Mouse (Mus musculus) ovary, postnatal 10 days (tissue): Measurements from ENCODE around the gene Arhgef18.

ENCODE experiments used
- DNase-seq: peaks from one replicate; pipeline ENCODE4 v3.0.0; 2022; ENCODE audit warnings: low spot score

Arhgef18 gene

DNA sequence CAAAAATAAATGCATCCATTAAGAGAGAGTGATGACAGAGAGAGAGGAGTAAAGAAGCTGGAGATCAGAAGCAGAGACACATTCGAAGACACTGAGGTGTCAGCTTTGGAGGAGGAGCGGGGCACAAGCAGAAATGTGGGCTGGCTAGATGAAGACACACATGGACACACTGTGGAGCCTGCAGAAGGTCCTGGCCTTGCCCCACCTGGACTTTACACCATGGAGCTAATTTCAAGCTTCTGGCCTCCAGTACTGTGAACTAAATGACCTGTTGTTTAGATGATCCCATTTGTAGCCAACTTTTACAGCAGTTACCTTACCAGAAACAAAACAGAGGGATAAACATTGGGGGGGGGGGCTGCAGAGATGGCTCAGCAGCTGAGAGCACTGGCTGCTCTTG, 70.4 kb downstream of the Arhgef18 start:
- DNase-seq = no peak

DNA sequence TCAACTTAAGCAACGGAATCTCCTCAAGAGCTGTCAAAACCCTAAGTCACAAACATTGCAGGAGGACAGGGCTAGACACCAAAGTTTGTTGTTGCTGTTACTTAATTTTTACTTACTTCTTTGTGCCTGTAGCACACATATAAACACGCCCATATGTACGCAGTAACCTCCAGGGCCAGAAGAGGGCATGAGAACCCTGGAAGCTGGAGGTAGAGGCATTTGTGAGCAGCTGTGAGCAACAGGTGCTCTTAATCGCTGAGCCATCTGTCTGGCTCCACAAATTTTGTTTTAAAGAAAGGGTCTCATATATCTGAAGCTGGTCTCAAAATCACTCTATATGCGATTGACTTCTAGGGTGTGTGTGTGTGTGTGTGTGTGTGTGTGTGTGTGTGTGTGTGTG, 71.5 kb downstream of the Arhgef18 start:
- DNase-seq = no peak

DNA sequence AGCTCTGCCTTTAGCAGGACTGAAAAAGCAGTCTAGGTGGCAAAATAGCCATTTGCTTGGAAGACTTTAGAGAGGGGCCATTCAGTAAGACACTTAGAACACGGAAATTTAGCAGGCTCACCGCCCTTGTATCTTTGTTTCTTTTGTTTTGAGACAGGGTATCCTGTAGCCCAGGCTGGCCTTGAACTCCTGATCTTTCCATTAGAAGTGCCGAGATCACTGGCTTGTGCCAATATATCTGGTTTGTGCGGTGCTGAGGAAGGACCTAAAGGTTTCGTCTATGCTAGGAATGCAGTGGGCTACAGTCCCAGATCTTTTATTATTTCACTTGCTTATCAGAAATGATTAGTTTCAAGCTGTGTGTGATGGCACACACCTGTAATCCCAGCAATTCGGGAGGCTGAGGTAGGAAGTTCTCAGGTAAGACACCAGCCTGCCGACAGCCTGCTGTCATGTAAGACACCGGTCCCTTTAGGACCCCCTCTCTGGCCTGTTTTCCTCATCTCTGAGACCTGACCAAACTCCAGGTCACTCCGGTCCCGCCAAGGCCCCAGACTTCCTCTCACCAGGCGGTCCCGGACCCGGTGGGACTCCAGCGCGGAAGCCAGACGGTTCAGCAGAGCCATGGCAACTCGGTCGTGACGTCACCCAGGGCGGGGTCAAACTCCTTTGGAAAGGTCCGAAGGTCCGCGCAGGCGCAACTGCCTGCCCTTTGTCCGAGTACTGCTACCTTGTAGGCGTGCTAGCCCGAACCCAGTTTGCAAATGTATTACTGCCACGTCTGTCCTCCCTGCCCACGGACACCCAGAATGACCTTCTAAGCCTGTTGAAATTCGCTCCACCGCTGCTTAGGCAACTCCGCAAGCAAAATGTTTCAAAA, 74.4 kb downstream of the Arhgef18 start, which contains the start of gene Pex11g:
Gene Pex11g, minus strand, starts transcription at position 675 of the 880 bp plus-strand sequence.
- DNase-seq = peak; percentile 98

DNA sequence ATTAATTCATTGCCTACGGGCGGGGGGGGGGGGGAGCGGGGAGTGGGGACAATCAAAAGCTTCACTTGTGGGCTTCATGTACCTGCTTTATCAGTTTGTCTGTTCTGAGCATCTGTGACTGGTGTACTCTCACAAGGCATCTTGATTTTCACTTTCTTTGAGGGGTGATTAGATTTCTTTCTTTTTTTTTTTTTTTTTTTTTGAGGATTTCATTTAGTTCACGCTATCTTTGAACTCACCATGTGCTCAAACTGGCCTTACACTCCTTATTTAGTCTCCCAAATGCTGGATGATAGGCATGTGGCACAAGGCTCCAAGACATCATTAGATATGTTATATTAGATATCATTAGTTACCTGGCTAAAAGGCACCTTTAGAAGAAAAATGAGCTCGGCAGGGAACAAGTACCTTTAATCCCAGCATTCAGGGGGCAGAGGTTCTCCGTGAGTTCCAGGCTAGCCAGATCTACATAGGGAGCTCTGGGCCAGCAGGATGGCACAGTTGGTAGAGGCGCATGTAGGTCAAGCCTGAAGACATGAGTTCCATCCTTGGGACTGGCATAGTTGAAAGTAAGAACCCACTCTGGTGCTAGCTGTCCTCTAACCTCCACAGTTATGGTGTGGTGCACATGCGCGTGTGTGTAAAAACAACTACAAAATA, 75.2 kb downstream of the Arhgef18 start:
- DNase-seq = no peak

DNA sequence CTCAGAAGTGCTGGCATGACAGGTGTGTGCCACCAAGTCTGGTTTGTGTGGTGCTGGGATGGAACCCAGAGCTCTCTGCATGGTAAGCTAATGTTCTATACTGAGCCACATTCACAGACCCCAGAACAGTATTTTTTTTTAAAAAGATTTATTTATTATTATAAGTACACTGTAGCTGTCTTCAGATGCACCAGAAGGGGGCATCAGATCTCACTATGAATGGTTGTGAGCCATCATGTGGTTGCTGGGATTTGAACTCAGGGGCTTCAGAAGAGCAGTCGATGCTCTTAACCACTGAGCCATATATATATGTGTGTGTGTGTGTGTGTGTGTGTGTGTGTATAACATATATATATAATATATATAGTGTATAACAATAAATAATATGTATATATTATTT, 76.0 kb downstream of the Arhgef18 start:
- no peak for DNase-seq

DNA sequence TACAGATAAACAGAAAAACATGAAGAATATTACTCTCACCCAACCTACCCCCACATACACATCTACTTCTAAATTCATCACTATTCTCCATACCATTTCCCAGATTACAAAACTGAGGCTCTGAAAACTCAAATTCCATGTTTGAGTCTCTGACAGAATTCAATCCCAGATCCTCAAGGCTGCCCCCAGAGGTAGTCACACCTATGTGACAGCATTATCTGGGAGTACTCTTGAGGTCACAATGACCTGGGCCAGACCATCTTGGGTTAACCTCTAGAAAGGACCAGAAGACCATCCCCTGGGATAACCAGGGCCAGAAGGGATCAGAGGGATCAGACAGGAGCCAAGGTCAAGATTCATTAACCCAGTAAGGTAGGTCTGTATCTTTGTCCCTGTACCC, 77.8 kb downstream of the Arhgef18 start, which contains the start of gene Tex45:
Gene Tex45, plus strand, starts transcription at position 301 of the 400 bp plus-strand sequence.
- DNase-seq = no peak

DNA sequence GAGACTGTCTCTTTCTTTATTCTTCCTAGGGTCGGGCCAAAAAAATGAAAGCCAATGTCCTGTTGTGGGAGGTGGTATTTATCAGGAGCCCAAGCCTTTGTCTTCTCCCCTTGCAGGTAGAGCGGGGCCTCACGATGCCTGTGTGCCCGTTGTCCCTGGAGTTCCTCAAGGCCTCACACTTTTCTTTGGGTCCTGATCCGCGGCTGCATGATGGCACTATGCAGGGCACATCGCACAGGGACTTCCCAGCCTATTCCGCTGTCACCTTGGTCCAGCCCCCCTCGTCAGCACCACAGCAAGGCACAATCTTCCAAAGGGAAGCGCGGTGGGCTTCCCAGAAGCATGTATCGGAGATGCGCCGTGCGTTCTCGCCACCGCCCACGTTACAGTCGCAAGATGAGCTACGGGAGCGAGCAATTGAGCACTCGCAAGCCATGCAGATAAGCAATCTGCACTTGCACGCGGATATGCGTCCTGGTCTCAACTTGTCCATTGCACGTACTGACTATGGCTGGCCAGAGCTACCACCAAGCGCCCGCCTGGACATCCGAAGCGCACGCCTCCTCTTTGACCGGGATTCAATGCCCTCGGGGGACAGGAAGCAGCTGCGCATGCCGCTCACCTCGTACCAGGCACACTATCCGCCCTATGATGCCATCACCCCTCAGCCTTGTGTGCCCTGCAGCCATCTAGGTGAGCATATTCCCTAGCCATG, 83.1 kb downstream of the Arhgef18 start:
- DNase-seq = no peak

DNA sequence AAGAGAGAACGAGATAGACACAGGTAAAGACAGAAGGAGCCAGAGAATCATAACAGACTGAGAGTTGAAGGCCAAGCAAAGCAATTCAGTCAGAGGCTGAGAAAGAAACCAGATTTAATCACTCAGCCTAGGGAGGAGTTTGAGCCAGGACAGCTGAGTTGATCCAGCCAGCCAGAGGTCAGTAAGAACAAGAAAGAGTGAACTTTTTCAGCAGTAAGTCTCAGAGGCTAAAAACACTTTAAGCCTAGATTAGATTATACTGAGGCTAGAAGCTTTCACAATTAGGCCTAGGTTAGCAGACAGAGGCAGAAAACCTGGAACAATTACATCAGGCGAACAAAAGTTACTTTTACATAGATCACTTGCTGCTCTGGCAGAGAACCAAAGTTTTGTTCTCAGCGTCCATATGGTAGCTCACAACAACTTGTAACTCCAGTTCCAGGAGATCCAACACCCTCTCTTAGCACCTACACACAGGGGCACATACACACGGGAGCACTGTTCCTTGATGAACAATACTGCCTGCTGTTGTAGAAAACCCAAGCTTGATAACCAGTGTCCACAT, 87.5 kb downstream of the Arhgef18 start:
- DNase-seq = no peak

DNA sequence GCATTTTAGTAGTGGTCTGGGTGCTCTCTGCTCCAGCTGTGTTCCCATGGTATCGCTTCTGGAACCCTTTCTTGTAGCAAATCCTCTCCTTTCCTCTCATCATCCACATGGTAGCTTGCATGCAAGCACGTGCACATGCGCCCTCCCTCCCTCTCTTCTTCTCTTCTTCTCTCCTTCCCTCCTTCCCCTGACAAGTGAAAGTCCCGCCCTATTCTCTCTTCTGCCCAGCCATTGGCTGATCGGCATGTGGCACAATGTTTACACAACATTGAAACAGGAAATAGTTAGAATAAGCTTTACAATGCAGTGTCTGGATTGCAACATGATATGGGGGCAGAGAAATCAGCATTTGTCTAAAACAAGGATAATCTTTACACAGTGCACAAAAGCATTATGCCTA, 88.8 kb downstream of the Arhgef18 start:
- no peak for DNase-seq

DNA sequence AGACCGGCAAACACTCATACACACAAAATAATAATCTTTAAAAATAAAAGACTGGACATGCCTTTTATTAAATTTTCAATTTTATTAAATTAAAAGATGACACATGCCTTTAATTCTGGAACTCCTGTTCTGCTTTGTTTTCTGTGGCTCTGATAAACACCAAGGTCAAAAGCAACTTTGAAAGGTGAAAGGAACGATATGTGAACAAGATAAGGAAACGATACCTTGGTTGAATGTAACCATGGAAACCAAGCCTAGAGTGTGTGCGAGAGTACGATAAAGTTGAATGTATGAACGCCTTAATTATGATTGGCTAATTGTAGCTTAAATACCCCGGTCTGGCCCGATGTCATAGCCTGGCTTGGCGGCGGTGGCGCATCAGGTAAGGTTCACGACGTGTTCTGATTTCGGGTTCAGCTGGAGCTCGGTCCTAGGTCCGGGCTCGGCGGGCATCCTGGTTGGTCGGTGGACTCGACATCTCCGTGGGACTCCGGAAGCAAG, 89.5 kb downstream of the Arhgef18 start:
- no peak for DNase-seq

DNA sequence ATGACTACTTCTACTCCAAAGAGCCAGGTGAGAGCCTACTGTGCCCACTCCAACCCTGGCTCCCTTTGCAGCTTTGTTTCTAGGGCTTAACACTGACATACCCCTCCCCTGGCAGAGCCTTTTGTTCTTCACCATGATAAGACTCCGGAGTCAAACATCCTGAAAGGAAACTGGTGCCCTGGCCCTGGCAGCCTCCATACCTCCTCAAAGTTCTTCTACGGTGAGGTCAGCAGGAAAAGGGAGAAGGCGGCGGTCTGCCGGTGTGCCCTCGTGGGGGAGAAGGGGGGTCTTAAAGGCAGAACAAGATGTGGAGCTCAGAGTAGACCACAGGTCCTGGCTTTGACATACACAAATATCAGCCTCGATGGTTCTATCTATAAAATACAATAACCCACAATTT, 90.7 kb downstream of the Arhgef18 start:
- DNase-seq = no peak

DNA sequence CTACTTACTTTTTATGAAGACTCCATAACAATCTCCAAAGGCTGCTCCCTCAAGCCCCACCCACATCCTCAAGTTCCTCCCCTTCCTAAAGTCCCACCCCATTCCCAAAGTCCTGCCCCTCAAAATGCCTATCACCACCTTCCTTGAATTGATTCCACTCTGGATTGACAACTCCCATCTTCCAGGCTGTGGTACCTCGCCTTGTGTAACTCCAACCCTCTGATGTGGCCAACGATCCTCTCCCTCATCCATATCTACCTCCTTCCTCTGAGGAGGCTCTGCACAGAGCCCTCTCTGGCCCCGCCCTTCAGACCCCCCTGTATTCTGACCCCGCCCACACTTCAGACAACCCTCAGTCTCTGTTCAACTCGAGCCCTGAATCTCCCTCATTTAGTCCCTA, 92.4 kb downstream of the Arhgef18 start:
- DNase-seq = no peak

DNA sequence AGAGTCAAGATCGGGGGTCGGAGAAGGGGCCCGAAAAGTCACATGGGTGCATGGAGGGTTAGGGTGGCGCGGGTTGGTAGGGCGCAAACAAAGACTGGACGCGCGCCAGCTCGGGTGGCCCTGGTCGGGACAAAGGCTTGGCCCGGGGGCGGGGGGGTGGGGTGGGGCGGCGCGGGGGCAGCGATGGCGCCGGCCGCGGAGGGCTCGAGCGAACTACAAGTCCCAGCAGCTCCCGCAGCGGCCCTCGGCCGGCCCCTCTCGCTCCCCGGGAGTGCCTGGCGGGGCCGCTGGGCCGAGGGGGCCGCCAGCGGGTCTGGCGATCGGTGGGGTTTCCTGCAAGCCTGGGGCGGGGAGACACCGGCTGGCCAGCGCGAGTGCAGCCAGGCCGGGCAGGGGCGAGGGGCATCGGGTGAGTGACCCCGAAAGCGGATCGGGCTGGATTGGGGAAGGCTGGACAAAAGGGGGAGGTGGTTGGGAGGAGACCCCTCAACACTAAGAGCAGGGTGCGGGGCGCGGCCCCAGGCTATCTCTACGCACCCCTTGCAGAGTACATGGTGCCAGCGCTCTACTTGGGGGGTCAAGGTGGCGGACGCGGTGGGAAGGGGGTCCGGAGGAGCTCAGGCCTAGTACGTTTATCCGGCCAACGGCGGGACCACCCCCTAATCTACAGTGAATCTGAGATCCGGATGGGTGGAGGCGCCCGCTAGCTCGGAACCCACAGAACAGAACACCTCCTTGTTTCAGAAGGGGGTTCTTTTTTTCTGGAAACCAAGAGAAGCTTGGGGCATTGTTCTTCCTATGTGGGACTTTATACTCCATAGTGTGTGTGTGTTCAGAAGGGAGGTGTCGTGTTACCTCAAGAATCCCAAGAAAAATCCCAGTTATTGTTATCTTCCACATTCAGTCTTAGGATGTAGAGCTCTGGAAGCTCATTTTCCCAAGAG, 100.4 kb downstream of the Arhgef18 start, which contains the start of gene Zfp358:
Gene Zfp358, plus strand, starts transcription at position 238 of the 944 bp plus-strand sequence.
- peak; percentile 60 for DNase-seq

DNA sequence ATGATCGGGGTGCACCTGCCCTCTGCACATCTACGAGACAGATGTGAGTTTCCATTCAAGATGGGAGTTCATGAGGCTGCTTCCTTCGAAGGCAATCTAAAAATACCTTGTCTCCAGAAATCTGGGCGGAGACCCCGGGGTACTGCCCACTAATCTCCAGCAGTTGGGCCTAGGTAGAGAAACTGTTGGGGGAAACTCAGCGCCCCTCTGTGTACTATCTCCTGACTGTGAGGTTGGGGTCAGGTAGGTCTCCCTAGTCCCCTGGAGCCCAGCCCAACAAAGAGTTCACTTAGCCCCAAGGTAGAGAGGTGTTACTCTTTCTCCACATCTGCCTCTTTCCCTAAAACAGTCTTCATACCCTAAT, 101.0 kb downstream of the Arhgef18 start:
- no peak for DNase-seq

DNA sequence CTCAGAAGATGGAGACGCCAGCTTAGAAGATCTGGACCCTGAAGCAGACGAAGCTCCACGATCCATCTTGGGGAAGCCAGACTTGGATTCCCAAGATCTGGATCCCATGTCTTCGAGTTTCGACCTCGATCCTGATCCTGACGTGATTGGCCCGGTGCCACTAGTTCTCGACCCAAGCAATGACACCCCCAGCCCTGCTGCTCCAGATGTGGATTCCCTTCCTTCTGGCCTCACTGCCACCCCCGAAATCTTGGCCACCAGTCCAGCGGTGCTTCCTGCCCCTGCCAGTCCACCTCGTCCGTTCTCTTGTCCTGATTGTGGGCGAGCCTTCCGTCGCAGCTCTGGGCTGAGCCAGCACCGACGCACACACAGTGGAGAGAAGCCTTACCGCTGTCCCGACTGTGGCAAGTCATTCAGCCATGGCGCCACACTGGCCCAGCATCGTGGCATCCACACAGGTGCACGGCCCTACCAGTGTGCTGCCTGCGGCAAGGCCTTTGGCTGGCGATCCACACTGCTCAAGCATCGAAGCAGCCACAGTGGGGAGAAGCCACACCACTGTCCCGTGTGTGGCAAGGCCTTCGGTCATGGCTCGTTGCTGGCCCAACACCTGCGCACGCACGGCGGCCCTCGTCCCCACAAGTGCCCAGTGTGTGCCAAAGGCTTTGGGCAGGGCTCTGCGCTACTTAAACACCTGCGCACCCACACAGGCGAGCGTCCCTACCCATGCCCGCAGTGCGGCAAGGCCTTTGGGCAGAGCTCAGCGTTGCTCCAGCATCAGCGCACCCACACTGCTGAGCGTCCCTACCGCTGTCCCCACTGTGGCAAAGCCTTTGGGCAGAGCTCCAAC, 103.0 kb downstream of the Arhgef18 start:
- no peak for DNase-seq

DNA sequence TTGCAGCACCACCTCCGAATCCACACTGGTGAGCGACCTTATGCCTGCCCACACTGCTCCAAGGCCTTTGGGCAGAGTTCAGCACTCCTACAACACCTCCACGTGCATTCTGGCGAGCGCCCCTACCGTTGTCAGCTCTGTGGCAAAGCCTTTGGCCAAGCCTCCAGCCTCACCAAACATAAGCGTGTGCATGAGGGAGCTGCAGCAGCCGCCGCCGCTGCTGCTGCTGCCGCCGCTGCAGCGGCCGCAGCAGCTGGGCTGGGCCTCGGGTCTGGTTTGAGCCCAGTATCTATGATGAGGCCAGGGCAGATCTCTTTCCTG, 103.6 kb downstream of the Arhgef18 start:
- no peak for DNase-seq

DNA sequence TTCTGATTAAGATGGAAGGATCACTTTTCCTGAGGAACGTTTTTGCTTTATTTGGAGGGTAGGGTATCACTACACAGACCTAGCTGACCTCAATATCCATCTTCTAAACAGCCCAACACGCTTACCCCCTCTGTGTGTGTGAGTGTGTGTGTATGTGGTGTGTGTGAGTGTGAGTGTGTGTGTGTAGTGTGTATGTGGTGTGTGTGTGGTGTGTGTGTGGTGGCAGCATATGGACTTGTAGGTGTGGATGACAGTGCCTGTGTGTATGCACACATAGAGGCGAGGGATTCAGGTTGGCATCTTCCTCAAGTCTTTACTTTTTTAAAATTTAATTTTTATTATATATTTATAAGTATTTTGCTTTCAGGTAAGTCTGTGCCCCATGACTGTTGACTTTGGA, 105.8 kb downstream of the Arhgef18 start:
- DNase-seq = no peak

DNA sequence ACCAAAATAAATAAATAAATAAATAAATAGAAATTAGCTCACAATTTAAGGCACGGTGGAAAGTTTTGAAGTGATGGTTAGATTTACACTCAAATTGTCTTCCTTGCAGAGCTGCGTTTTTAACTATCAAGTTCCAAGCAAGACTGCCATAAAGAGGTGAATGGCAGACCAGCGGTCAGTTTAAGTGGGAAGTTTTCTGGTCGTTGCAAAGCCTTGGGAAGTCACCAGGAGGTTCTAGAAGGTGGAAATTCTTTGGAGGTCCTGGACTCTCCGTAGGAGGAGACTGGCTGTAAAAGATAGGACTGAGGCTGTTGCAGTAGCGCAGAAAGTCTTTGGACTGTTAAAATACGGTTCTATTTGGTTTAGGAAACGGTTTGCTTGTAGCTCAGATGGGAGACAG, 106.9 kb downstream of the Arhgef18 start:
- no peak for DNase-seq

DNA sequence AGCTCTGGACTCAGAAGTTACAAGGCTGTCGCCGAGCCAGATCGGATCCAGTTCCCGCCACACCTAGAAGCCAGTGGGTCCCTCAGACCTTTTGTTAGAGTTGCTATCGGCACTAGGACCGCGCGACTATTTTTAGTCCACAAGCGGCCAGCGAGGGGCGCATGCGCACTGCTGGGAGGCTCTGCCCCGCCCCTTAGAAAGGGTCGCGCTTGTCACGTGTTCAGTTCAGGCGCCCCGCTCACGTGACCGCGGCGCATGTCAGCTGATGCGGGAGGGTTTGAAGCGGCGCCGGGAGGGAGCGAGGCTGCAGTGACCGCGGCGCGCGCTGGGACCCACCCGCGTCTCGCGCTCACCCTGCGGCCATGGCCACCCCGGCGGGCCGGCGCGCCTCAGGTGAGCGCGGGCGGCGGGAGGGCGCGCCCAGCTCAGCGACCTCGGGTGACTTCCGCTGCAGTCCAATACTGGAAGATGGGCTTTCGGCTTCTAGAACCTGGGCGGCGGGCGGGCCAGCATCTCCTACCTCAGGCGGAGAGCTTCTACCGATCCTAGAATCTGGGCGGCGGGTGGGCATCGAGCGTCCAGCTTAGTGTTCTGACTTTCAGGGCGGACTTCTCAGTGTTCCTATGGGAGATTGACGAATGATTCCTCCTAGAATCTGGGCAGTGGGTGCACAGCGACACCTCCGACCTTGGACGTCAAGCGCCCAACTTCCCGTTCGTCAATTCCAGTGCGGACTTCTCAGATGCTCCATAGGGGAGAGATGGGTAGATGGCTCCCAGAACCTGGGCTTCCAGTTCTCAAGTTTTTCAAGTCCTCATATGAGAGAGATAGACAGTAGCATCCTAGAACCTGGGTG, 107.7 kb downstream of the Arhgef18 start, which contains the start of gene Mcoln1:
Gene Mcoln1, plus strand, starts transcription at position 223 of the 856 bp plus-strand sequence.
- peak; percentile 93 for DNase-seq
